Mouse (Mus musculus): ENCODE data around the gene Glrp1.

- no peak for TF ChIP-seq CTCF (IDR thresholded peaks at IDR 0.05; ENCODE audit: borderline replicate concordance, control insufficient read depth, extremely low read depth, insufficient read depth, low read length, poor library complexity)
- TF ChIP-seq POLR2A (IDR thresholded peaks at IDR 0.05; ENCODE audit: control insufficient read depth, extremely low read depth, insufficient read depth, low read length, poor library complexity): no peak
Measured at GRCm38 (mm10) chr1:88450668-88451067, 59.2 kb downstream of the Glrp1 start.
